Mouse (Mus musculus) olfactory bulb, adult 2 months (tissue): ENCODE results near the gene Sptbn1.

Experiments used
- CTCF ChIP-seq: fragments of 200-500 bp; IDR thresholded peaks from 2 replicates; pipeline ENCODE4 v1.5.1; 2012; ENCODE audit warnings: low read depth, mild to moderate bottlenecking, low read length, moderate library complexity; ENCODE audit not compliant: insufficient read depth
- POLR2A ChIP-seq: fragments of 200-500 bp; IDR thresholded peaks from 2 replicates; pipeline ENCODE4 v1.6.1; 2012; ENCODE audit warnings: mild to moderate bottlenecking, low read depth, low read length, moderate library complexity; ENCODE audit not compliant: insufficient read depth

DNA sequence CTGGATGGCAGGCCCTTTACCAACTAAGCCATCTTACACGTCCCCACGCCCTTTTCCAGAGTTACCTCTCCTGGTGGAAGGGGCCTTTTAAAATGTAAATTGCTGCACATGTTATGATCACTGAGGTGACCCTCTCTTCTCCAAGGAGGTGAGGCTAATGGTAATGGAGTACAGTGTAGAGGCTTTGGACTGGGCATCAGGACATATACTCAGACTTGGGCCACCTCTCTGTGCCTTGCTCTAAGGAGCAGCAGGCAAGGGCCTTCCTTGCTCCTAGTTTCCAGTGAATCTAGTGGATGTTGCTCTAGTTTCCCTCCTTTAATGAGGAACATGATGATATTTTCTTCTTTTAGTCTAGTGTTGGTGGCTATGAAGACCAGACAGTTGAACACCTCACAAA lies 166.8 kb downstream of the Sptbn1 start:
- no peak for TF ChIP-seq CTCF
- TF ChIP-seq POLR2A: no peak
